Comparison of ENCODE assay signal across 23 mouse cellular contexts in the genomic region with DNA sequence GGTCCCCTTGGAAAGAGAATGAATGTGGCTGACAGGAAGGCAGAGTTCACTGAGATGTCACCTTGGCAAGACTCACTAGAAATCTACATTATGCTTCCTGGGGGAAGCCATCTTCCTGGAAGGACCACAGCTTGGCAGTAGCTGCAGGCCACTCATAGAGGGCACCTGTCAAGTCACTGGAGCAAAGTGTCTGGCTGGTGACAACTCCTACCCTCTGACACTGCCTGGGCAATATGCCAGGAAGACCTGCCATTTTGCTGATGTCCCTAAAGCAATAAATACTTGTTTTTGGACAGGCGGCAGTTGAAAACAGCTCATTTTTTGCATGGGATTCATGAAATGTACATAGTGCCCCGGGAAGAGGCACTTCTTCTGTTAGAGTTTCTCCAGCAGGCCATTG.
DNase-seq lines count a peak whose midpoint lies in the region; ATAC-seq and TF ChIP-seq lines count a peak whose summit lies in the region.
"Had no signal": no experiment of that assay in that cellular context is flagged by ENCODE, and none has a peak within 500 bp of the region (broad histone marks: within the 10 kb centered on the region; RNA-seq: fewer than 3 reads in every experiment).

No protein-coding gene starts in this region.

- no peak overlapping the region for H3K4me3 ChIP-seq in cerebellum, adult 2 months (replicated peaks; ENCODE audit: insufficient read depth, low read depth, low read length)
- H3K4me3 ChIP-seq in heart, embryonic 12.5 days = no peak overlapping the region
- H3K4me3 ChIP-seq in heart, adult 2 months = no peak overlapping the region
- no peak overlapping the region for H3K4me3 ChIP-seq in hindbrain, postnatal 0 days (ENCODE audit: low read length)
- no peak overlapping the region for H3K4me3 ChIP-seq in hindbrain, embryonic 12.5 days
- no peak overlapping the region for H3K4me3 ChIP-seq in midbrain, postnatal 0 days (ENCODE audit: low read depth, low read length)
- no peak overlapping the region for H3K4me3 ChIP-seq in midbrain, embryonic 13.5 days (replicated peaks)
- H3K4me3 ChIP-seq: forebrain, embryonic 10.5 days; forebrain, embryonic 13.5 days; heart, embryonic 15.5 days; hindbrain, embryonic 10.5 days had no signal

- peak; percentile 83 to 88 for DNase-seq in cerebellum, postnatal 10 days
- DNase-seq in cerebellum, adult 2 months = no peak
- DNase-seq in heart, adult 2 months = no peak
- DNase-seq in hindbrain, postnatal 0 days (ENCODE audit: low spot score) = peak; percentile 68
- DNase-seq in midbrain, postnatal 0 days (ENCODE audit: low spot score) = peak; percentile 62
- DNase-seq: adrenal gland, adult 8-10 months; adrenal gland, postnatal 25 days; cerebellum, adult 11-12 months; cerebellum, adult 9-10 months; gastrocnemius, postnatal 10 days; gastrocnemius, postnatal 36 days had no signal

- no peaks in the 10 kb centered on the region for H3K9me3 ChIP-seq in heart, embryonic 12.5 days (replicated peaks)
- H3K9me3 ChIP-seq in hindbrain, postnatal 0 days (ENCODE audit: low read length) = no peaks in the 10 kb centered on the region
- H3K9me3 ChIP-seq in hindbrain, embryonic 12.5 days (replicated peaks) = no peaks in the 10 kb centered on the region
- no peaks in the 10 kb centered on the region for H3K9me3 ChIP-seq in midbrain, postnatal 0 days (ENCODE audit: low read length)
- H3K9me3 ChIP-seq in midbrain, embryonic 13.5 days = no peaks in the 10 kb centered on the region
- H3K9me3 ChIP-seq: forebrain, embryonic 10.5 days; forebrain, embryonic 13.5 days; heart, embryonic 15.5 days; hindbrain, embryonic 10.5 days had no signal

- intact Hi-C loops in heart, adult 2 months (cut with DNase I) = no loop called here

- no peaks in the 10 kb centered on the region for H3K27me3 ChIP-seq in cerebellum, adult 2 months (ENCODE audit: control insufficient read depth, insufficient read depth, low read length)
- H3K27me3 ChIP-seq in heart, embryonic 12.5 days (replicated peaks) = no peaks in the 10 kb centered on the region
- no peaks in the 10 kb centered on the region for H3K27me3 ChIP-seq in heart, adult 2 months (ENCODE audit: control insufficient read depth, insufficient read depth, low read length)
- no peaks in the 10 kb centered on the region for H3K27me3 ChIP-seq in hindbrain, postnatal 0 days (ENCODE audit: insufficient read depth, low read length)
- no peaks in the 10 kb centered on the region for H3K27me3 ChIP-seq in hindbrain, embryonic 12.5 days
- no peaks in the 10 kb centered on the region for H3K27me3 ChIP-seq in midbrain, postnatal 0 days (ENCODE audit: insufficient read depth, low read length)
- H3K27me3 ChIP-seq in midbrain, embryonic 13.5 days = no peaks in the 10 kb centered on the region
- H3K27me3 ChIP-seq: forebrain, embryonic 13.5 days; heart, embryonic 15.5 days had no signal

- 44% methylated on average over 2 of the region's 2 CpGs for WGBS in cerebellum, adult 2 months
- WGBS in heart, embryonic 12.5 days = 85% methylated on average over 2 of the region's 2 CpGs
- WGBS in heart, adult 2 months = 93% methylated on average over 2 of the region's 2 CpGs
- WGBS in hindbrain, postnatal 0 days = 73% methylated on average over 2 of the region's 2 CpGs
- 91% methylated on average over 2 of the region's 2 CpGs for WGBS in hindbrain, embryonic 12.5 days
- WGBS in midbrain, postnatal 0 days = 88% methylated on average over 2 of the region's 2 CpGs
- WGBS in midbrain, embryonic 13.5 days = 94% methylated on average over 2 of the region's 2 CpGs

- no peak overlapping the region for H3K4me2 ChIP-seq in heart, embryonic 12.5 days
- H3K4me2 ChIP-seq in hindbrain, postnatal 0 days (ENCODE audit: low read depth, low read length) = no peak overlapping the region
- no peak overlapping the region for H3K4me2 ChIP-seq in hindbrain, embryonic 12.5 days (replicated peaks)
- H3K4me2 ChIP-seq in midbrain, postnatal 0 days (ENCODE audit: low read depth, low read length, poor library complexity, severe bottlenecking) = no peak overlapping the region
- H3K4me2 ChIP-seq in midbrain, embryonic 13.5 days (replicated peaks) = no peak overlapping the region
- H3K4me2 ChIP-seq: forebrain, embryonic 13.5 days; heart, embryonic 11.5 days; heart, embryonic 15.5 days; hindbrain, embryonic 14.5 days had no signal

- H3K4me1 ChIP-seq in cerebellum, adult 2 months (ENCODE audit: control insufficient read depth, insufficient read depth, low read length) = no peaks in the 10 kb centered on the region
- peaks cover 18% of the 10 kb centered on the region for H3K4me1 ChIP-seq in heart, embryonic 12.5 days (replicated peaks)
- no peaks in the 10 kb centered on the region for H3K4me1 ChIP-seq in heart, adult 2 months (ENCODE audit: control insufficient read depth, insufficient read depth, low read length)
- H3K4me1 ChIP-seq in hindbrain, postnatal 0 days (ENCODE audit: insufficient read depth, low read length) = no peaks in the 10 kb centered on the region
- 0 out of 2 replicates have a peak, but pooled peaks cover 4% of the 10 kb centered on the region for H3K4me1 ChIP-seq in hindbrain, embryonic 12.5 days
- H3K4me1 ChIP-seq in midbrain, postnatal 0 days (ENCODE audit: insufficient read depth, low read length) = no peaks in the 10 kb centered on the region
- 0 out of 2 replicates have a peak, but pooled peaks cover 5% of the 10 kb centered on the region for H3K4me1 ChIP-seq in midbrain, embryonic 13.5 days (replicated peaks)
- H3K4me1 ChIP-seq: forebrain, embryonic 13.5 days had no signal

- H3K79me2 ChIP-seq in heart, adult 2 months (replicated peaks; ENCODE audit: control insufficient read depth, insufficient read depth, low read length) = no peaks in the 10 kb centered on the region

- no peak for ATAC-seq in heart, embryonic 12.5 days (ENCODE audit: insufficient number of reproducible peaks, low FRiP score)
- ATAC-seq in hindbrain, postnatal 0 days = no peak
- ATAC-seq in hindbrain, embryonic 12.5 days (ENCODE audit: low FRiP score) = no peak
- ATAC-seq in midbrain, postnatal 0 days (ENCODE audit: low FRiP score) = no peak
- no peak for ATAC-seq in midbrain, embryonic 13.5 days
- ATAC-seq: activated CD4-positive, CD25-positive, alpha-beta regulatory T cell, adult 4 months; forebrain, embryonic 13.5 days; forebrain, embryonic 16.5 days; intestine, postnatal 0 days had no signal

- H3K36me3 ChIP-seq in heart, embryonic 12.5 days = no peaks in the 10 kb centered on the region
- H3K36me3 ChIP-seq in heart, adult 2 months (ENCODE audit: control insufficient read depth, insufficient read depth, low read length) = no peaks in the 10 kb centered on the region
- H3K36me3 ChIP-seq in hindbrain, postnatal 0 days (ENCODE audit: insufficient read depth, low read length) = no peaks in the 10 kb centered on the region
- H3K36me3 ChIP-seq in hindbrain, embryonic 12.5 days = no peaks in the 10 kb centered on the region
- H3K36me3 ChIP-seq in midbrain, postnatal 0 days (ENCODE audit: insufficient read depth, low read length) = no peaks in the 10 kb centered on the region
- H3K36me3 ChIP-seq in midbrain, embryonic 13.5 days = no peaks in the 10 kb centered on the region
- H3K36me3 ChIP-seq: forebrain, embryonic 10.5 days; heart, embryonic 15.5 days; hindbrain, embryonic 10.5 days had no signal

- TF ChIP-seq EP300 in heart, adult 2 months (IDR thresholded peaks at IDR 0.05; ENCODE audit: insufficient read depth, low read depth, low read length) = no peak

- no peak for TF ChIP-seq POLR2A in cerebellum, adult 2 months (IDR thresholded peaks at IDR 0.05; ENCODE audit: borderline replicate concordance, insufficient read depth, low read length)
- no peak for TF ChIP-seq POLR2A in heart, adult 2 months (IDR thresholded peaks at IDR 0.05; ENCODE audit: insufficient read depth, low read depth, low read length)

- no peak for TF ChIP-seq CTCF in cerebellum, adult 2 months (IDR thresholded peaks at IDR 0.05; ENCODE audit: borderline replicate concordance, insufficient read depth, low read depth, low read length)
- TF ChIP-seq CTCF in heart, adult 2 months (IDR thresholded peaks at IDR 0.05) = no peak
- TF ChIP-seq CTCF in hindbrain, postnatal 0 days (IDR thresholded peaks at IDR 0.05; ENCODE audit: low read depth) = no peak
- TF ChIP-seq CTCF in midbrain, postnatal 0 days (IDR thresholded peaks at IDR 0.05) = no peak

- H3K9ac ChIP-seq in heart, embryonic 12.5 days = no peak overlapping the region
- no peak overlapping the region for H3K9ac ChIP-seq in heart, adult 2 months (ENCODE audit: low read depth, low read length)
- no peak overlapping the region for H3K9ac ChIP-seq in hindbrain, postnatal 0 days (replicated peaks; ENCODE audit: low read length)
- H3K9ac ChIP-seq in hindbrain, embryonic 12.5 days = no peak overlapping the region
- no peak overlapping the region for H3K9ac ChIP-seq in midbrain, postnatal 0 days (replicated peaks; ENCODE audit: low read length, poor library complexity, severe bottlenecking)
- H3K9ac ChIP-seq in midbrain, embryonic 13.5 days (replicated peaks) = no peak overlapping the region
- H3K9ac ChIP-seq: forebrain, embryonic 13.5 days; heart, embryonic 15.5 days; hindbrain, embryonic 14.5 days had no signal

- no peak overlapping the region for H3K27ac ChIP-seq in cerebellum, adult 2 months (ENCODE audit: insufficient read depth, low read length)
- H3K27ac ChIP-seq in heart, embryonic 12.5 days (ENCODE audit: poor library complexity, severe bottlenecking) = peak overlapping the region; percentile 18; the same call in 1 of the 2 replicates
- H3K27ac ChIP-seq in heart, adult 2 months = no peak overlapping the region
- no peak overlapping the region for H3K27ac ChIP-seq in hindbrain, postnatal 0 days
- H3K27ac ChIP-seq in hindbrain, embryonic 12.5 days = no peak overlapping the region
- no peak overlapping the region for H3K27ac ChIP-seq in midbrain, postnatal 0 days (ENCODE audit: low read depth, low read length)
- no peak overlapping the region for H3K27ac ChIP-seq in midbrain, embryonic 13.5 days
- H3K27ac ChIP-seq: forebrain, embryonic 10.5 days; forebrain, embryonic 13.5 days; heart, embryonic 15.5 days; hindbrain, embryonic 10.5 days; hindbrain, embryonic 14.5 days had no signal

Comparison
In these comparisons a context has a peak if more than half of its experiments do, and no peak if none do; other contexts are left out.
1. DNase-seq: peak in cerebellum, postnatal 10 days (2 of 2), hindbrain, postnatal 0 days (single experiment) and midbrain, postnatal 0 days (single experiment); none in cerebellum, adult 2 months (0 of 2) and heart, adult 2 months (0 of 2).